ENCODE assay signal across 12 mouse cellular contexts in the genomic region with DNA sequence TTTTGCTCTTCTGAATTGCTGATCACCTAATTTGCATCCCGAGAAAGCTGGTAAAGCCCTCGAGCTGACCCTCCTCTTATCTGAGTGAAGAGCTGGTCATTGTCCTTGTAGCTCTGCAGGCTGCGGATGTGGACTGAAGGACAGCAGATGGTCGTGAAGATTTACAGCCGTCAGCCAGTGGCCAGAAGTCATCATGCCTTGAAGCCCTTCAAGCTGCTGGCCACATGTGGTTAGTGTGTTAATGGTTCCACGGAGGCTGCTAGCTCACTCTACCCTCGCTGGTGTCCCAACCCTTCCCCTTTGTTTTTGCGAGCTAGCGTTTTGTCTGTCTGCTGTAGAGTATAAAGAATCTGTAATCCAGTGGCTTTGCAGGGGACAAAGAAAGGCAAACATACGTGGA.
A peak's percentile ranks its signal among the peaks of the same experiment; 100 is the strongest.
DNase-seq lines count a peak whose midpoint lies in the region; ATAC-seq and TF ChIP-seq lines count a peak whose summit lies in the region.
"Had no signal": no experiment of that assay in that cellular context is flagged by ENCODE, and none has a peak within 500 bp of the region (broad histone marks: within the 10 kb centered on the region; RNA-seq: fewer than 3 reads in every experiment).

No protein-coding gene starts in this region.

- no peaks in the 10 kb centered on the region for H3K27me3 ChIP-seq in embryonic facial prominence, embryonic 10.5 days (replicated peaks; ENCODE audit: low read depth, poor library complexity, severe bottlenecking)
- H3K27me3 ChIP-seq in midbrain, embryonic 12.5 days = no peaks in the 10 kb centered on the region
- H3K27me3 ChIP-seq in lung, postnatal 0 days (replicated peaks; ENCODE audit: insufficient read depth, low read length) = no peaks in the 10 kb centered on the region
- H3K27me3 ChIP-seq: heart, embryonic 12.5 days; megakaryocyte, embryonic 14.5 days had no signal

- H3K9ac ChIP-seq in midbrain, embryonic 12.5 days (replicated peaks) = no peak overlapping the region
- H3K9ac ChIP-seq in lung, postnatal 0 days (replicated peaks; ENCODE audit: low read depth) = no peak overlapping the region
- H3K9ac ChIP-seq: heart, embryonic 12.5 days had no signal

- peak; percentile 64 for ATAC-seq in midbrain, embryonic 12.5 days (ENCODE audit: low FRiP score, low read depth)
- ATAC-seq in lung, postnatal 0 days = no peak

- H3K36me3 ChIP-seq in embryonic facial prominence, embryonic 10.5 days (replicated peaks) = peaks cover 32% of the 10 kb centered on the region
- peaks cover 5% of the 10 kb centered on the region; the same call in 1 of the 2 replicates for H3K36me3 ChIP-seq in midbrain, embryonic 12.5 days
- H3K36me3 ChIP-seq in lung, postnatal 0 days (ENCODE audit: insufficient read depth, low read length) = 0 out of 2 replicates have a peak, but pooled peaks cover 2% of the 10 kb centered on the region

- H3K4me3 ChIP-seq in embryonic facial prominence, embryonic 10.5 days = no peak overlapping the region
- no peak overlapping the region for H3K4me3 ChIP-seq in midbrain, embryonic 12.5 days
- H3K4me3 ChIP-seq in lung, postnatal 0 days (ENCODE audit: low read depth, low read length) = no peak overlapping the region
- H3K4me3 ChIP-seq: heart, embryonic 12.5 days had no signal

- H3K4me1 ChIP-seq in embryonic facial prominence, embryonic 10.5 days = peaks cover 14% of the 10 kb centered on the region; the same call in 1 of the 2 replicates
- peaks cover 18% of the 10 kb centered on the region for H3K4me1 ChIP-seq in midbrain, embryonic 12.5 days
- no peaks in the 10 kb centered on the region for H3K4me1 ChIP-seq in lung, postnatal 0 days (ENCODE audit: insufficient read depth, low read depth, low read length)

- DNase-seq in ovary, adult 18-20 months (ENCODE audit: low spot score) = peak; percentile 34
- DNase-seq in ovary, postnatal 36 days (ENCODE audit: low spot score) = no peak
- no peak for DNase-seq in embryonic facial prominence, embryonic 10.5 days (ENCODE audit: low spot score)
- DNase-seq in yolk sac, embryonic 10.5 days (ENCODE audit: low spot score) = peak; percentile 8
- DNase-seq in lung, postnatal 0 days (ENCODE audit: low spot score) = no peak
- no peak for DNase-seq in cerebellum, postnatal 14 days
- DNase-seq in urinary bladder, adult 18-20 months (ENCODE audit: low spot score in 2 of 2) = no peak
- DNase-seq: thymus, postnatal 36 days had no signal

- H3K27ac ChIP-seq in embryonic facial prominence, embryonic 10.5 days (replicated peaks) = peak overlapping the region; percentile 15; the same call in 1 of the 2 replicates
- peak overlapping the region; percentile 58 for H3K27ac ChIP-seq in midbrain, embryonic 12.5 days (replicated peaks)
- no peak overlapping the region for H3K27ac ChIP-seq in lung, postnatal 0 days (ENCODE audit: low read length)

- no peak for TF ChIP-seq CTCF in lung, postnatal 0 days (IDR thresholded peaks at IDR 0.05)

- no peaks in the 10 kb centered on the region for H3K9me3 ChIP-seq in embryonic facial prominence, embryonic 10.5 days
- no peaks in the 10 kb centered on the region for H3K9me3 ChIP-seq in midbrain, embryonic 12.5 days
- no peaks in the 10 kb centered on the region for H3K9me3 ChIP-seq in lung, postnatal 0 days (ENCODE audit: low read length)
- H3K9me3 ChIP-seq: G1E; heart, embryonic 12.5 days; megakaryocyte, embryonic 14.5 days had no signal

- WGBS in embryonic facial prominence, embryonic 10.5 days = 53% methylated on average over 10 of the region's 10 CpGs
- 25% methylated on average over 10 of the region's 10 CpGs for WGBS in midbrain, embryonic 12.5 days
- 47% methylated on average over 10 of the region's 10 CpGs for WGBS in lung, postnatal 0 days

- no peak overlapping the region for H3K4me2 ChIP-seq in midbrain, embryonic 12.5 days (replicated peaks)
- no peak overlapping the region for H3K4me2 ChIP-seq in lung, postnatal 0 days (replicated peaks; ENCODE audit: low read depth, low read length)
- H3K4me2 ChIP-seq: heart, embryonic 12.5 days had no signal

- no peak for TF ChIP-seq EP300 in lung, postnatal 0 days (IDR thresholded peaks at IDR 0.05)

Comparison
In these comparisons a context has a peak if more than half of its experiments do, and no peak if none do; other contexts are left out.
1. DNase-seq: peak in ovary, adult 18-20 months (single experiment) and yolk sac, embryonic 10.5 days (single experiment); none in ovary, postnatal 36 days (single experiment), embryonic facial prominence, embryonic 10.5 days (single experiment), lung, postnatal 0 days (single experiment), cerebellum, postnatal 14 days (0 of 2) and urinary bladder, adult 18-20 months (0 of 2).